Mouse (Mus musculus): Measurements from ENCODE around the gene Csf2.
"Not testable (repeated sequence)": the region's sequence is repeated elsewhere in the genome, so short reads cannot be mapped to it uniquely, and the experiment has no call there.

Gene Csf2

GRCm38 (mm10) chr11:54248940-54249717, at the start of gene Csf2:
Gene Csf2, minus strand, starts transcription at chr11:54249667.
- DNase-seq (ENCODE audit: low spot score) = peak; percentile 23

- no peak for DNase-seq (ENCODE audit: low spot score)
Measured at GRCm38 (mm10) chr11:54298777-54299176, 49.3 kb upstream of the Csf2 start.

- not testable (repeated sequence) for DNase-seq (ENCODE audit: low spot score)
Measured at GRCm38 (mm10) chr11:54297471-54297870, 48.0 kb upstream of the Csf2 start.

- DNase-seq (ENCODE audit: low spot score) = no peak
Measured at GRCm38 (mm10) chr11:54296734-54297133, 47.3 kb upstream of the Csf2 start.

GRCm38 (mm10) chr11:54295971-54296370, 46.5 kb upstream of the Csf2 start:
- no peak for DNase-seq (ENCODE audit: low spot score)

- DNase-seq (ENCODE audit: low spot score) = no peak
Measured at GRCm38 (mm10) chr11:54293980-54294807, 44.7 kb upstream of the Csf2 start.

- no peak for DNase-seq (ENCODE audit: low spot score)
Measured at GRCm38 (mm10) chr11:54292163-54292562, 42.7 kb upstream of the Csf2 start.

- DNase-seq (ENCODE audit: low spot score) = no peak
Measured at GRCm38 (mm10) chr11:54287821-54288453, 38.5 kb upstream of the Csf2 start.

GRCm38 (mm10) chr11:54271437-54271949, 22.0 kb upstream of the Csf2 start:
- DNase-seq (ENCODE audit: low spot score) = no peak

- no peak for DNase-seq (ENCODE audit: low spot score)
Measured at GRCm38 (mm10) chr11:54269191-54269896, 19.9 kb upstream of the Csf2 start.

GRCm38 (mm10) chr11:54267177-54267576, 17.7 kb upstream of the Csf2 start, which contains the start of gene Il3:
Gene Il3, minus strand, starts transcription at chr11:54267277.
- DNase-seq (ENCODE audit: low spot score) = no peak

GRCm38 (mm10) chr11:54264542-54264941, 15.1 kb upstream of the Csf2 start:
- DNase-seq (ENCODE audit: low spot score) = peak; percentile 49

GRCm38 (mm10) chr11:54263405-54264031, 14.1 kb upstream of the Csf2 start:
- DNase-seq (ENCODE audit: low spot score) = no peak

- DNase-seq (ENCODE audit: low spot score) = peak; percentile 42
Measured at GRCm38 (mm10) chr11:54256624-54257376, 7.3 kb upstream of the Csf2 start.

- no peak for DNase-seq (ENCODE audit: low spot score)
Measured at GRCm38 (mm10) chr11:54254114-54254513, 4.6 kb upstream of the Csf2 start.

GRCm38 (mm10) chr11:54250575-54250974, 1.1 kb upstream of the Csf2 start:
- DNase-seq (ENCODE audit: low spot score) = no peak

- no peak for DNase-seq (ENCODE audit: low spot score)
Measured at GRCm38 (mm10) chr11:54249748-54250147, 281 bp upstream of the Csf2 start.

GRCm38 (mm10) chr11:54247251-54247950, 2.1 kb downstream of the Csf2 start:
- no peak for DNase-seq (ENCODE audit: low spot score)

GRCm38 (mm10) chr11:54244465-54244864, 5.0 kb downstream of the Csf2 start:
- no peak for DNase-seq (ENCODE audit: low spot score)

GRCm38 (mm10) chr11:54242494-54242893, 7.0 kb downstream of the Csf2 start:
- no peak for DNase-seq (ENCODE audit: low spot score)

Measured in c-Kit-positive CD71-positive TER-119-positive erythroid progenitor cells, embryonic 14.5 days (primary cell).